Mouse (Mus musculus): Measurements from ENCODE around the gene 4933406M09Rik.

4933406M09Rik gene

GRCm38 (mm10) chr1:134385666-134386065 lies at the start of gene 4933406M09Rik:
4933406M09Rik (plus strand) TSS chr1:134385940.
- DNase-seq, result no peak

- peak; percentile 63 to 71 for DNase-seq
Measured at GRCm38 (mm10) chr1:134336958-134337710, 48.6 kb upstream of the 4933406M09Rik start.

DNA sequence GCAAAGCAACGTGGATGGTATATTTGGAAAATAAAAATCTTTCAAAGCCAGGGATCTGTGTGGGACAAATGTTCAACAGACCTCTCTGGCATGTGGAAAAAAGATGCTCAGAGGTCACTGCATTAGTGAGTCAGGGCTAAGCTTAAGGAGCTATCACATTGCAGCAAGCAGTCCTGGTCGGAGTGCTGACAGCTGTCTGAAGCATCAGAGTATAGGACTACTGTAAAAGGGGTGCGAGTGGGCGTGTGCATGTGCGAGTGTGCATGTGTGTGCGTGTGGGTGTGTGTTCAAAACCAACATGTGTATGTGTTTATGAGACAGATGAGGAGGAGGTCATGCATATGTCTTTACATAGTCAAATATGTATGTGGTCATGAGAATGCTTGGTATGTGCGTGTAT lies 46.6 kb upstream of the 4933406M09Rik start:
- peak; percentile 20 to 22 for DNase-seq

DNA sequence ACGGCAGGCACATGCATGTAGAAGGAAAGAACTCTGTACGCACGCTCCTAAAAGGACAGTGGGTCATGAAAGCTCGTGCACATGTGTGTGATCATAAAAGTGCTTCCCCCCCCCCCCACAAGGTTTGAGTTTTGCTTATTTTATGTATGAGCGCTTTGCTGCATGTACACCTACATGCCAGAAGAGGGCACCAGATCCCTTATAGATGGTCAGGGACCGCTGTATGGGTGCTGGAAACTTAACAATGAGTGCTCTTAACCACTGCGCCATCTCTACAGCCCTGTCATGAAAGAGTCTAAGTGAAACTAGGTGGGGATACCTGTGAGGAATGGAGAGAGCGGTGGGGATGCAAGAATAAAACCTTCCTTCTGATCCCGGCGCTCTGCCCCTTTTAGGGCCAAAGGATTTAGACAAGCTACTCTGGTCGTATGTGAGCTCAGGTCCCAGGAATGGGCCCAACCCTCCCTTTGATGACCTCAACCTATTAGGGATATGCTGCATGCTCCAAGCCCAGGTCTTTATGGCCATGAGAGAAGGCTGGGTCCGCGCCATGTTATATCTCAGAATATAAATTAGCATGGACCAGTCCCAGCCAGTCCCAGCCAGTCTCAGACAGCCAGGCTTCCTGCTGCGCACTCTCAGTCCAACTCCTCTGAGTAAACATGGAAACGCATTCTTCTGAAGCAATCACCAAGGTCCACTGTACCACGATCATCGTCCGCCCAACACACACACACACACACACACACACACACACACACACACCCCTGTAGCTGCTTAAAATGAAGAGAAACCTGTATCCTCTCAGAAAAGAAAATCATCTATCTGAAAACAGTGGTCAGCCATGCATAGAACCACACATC lies 45.8 kb upstream of the 4933406M09Rik start:
- DNase-seq, result peak; percentile 13 to 43

DNA sequence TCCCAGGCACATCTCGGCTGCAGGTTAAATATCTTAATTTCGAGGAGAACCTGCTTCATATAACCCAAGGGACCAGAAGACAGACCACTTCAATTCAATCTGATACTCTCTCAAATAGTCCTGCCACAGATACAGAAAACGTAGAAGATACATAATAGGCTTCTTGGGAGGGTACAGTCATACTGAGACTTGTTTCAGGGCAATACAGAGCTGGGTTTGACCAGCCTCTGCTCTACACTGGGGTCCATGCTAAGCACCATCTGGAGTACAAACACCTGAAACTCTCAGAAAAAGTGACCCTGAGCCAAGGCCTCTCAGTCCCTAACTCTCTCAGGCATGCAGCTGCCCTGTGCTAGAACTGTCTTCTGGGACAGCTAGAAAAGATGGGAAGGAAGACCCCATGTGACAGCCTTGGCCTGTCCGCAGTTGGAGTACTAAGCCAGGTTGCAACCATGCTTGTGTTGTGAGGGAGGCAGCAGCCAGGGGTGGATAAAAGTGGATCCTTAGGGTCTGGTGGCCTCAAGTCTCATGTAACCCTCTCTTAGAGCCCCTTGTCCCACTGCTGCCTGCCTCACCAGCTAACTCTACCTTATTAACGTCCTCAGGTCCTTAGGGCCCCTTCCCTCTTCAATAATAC lies 44.0 kb upstream of the 4933406M09Rik start:
- DNase-seq, result no peak

DNA sequence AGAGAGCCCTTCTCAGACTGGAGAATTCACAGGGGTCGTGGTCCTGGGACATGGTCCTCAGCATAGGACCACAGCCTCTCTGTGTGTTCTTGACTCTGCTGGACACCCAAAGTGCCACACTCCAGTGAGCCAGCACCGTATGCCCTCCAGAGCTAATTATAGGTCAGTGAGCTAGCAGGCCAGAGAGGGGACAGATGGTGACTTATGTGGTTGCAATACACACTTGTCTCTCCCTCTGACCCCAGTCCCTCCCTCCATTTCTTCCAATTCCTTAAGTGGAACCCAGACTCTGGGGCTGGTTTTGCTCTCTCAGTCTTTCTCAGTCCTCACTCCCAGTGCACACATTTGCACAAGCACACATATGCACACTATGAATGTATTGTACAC lies 43.5 kb upstream of the 4933406M09Rik start:
- peak; percentile 78 to 80 for DNase-seq

- peak; percentile 49 to 58 for DNase-seq
Measured at GRCm38 (mm10) chr1:134342781-134343310, 42.9 kb upstream of the 4933406M09Rik start.

DNA sequence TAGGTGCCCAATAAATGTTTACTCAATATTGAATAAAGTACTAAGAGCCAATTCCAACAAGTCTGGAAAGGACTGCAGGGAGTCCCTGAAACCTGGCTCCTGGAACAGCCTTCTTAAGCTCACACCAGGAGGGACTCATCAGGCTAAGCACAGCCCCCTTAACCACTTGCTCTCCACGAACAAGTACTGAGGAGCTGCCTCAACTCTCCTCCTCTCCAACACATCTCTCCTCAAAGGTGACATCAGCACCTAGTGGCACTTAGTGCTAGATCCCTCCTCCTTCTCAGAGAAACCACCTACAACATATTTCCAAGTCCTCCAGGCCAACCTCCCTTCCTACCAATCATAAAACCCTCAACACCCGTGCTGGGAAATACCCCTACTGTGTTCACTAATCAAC lies 42.2 kb upstream of the 4933406M09Rik start:
- peak; percentile 70 to 73 for DNase-seq

GRCm38 (mm10) chr1:134344005-134344950 lies 41.5 kb upstream of the 4933406M09Rik start:
- DNase-seq, result peak; percentile 96 to 99

DNA sequence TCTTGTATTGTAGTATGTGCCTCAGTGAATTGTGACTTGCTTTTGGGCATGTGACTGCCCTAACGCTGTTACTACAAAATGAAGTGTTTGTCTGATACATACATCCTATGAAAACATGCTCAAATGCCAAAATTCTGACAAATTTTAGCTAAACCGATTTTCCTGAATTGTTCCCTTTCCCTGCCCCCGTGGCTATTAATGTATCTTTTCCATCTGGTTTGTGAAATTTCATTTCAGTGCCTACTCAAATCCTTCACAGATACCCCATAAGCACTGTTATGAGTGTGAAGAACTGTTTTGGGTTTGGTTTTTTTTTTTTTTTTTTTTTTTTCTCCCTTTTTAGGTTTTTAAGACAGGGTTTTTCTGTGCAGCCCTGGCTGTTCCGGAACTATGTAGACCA lies 40.7 kb upstream of the 4933406M09Rik start:
- no peak for DNase-seq

- DNase-seq, result no peak
Measured at GRCm38 (mm10) chr1:134347791-134348190, 37.9 kb upstream of the 4933406M09Rik start.

- DNase-seq, result no peak
Measured at GRCm38 (mm10) chr1:134353326-134353725, 32.4 kb upstream of the 4933406M09Rik start.

DNA sequence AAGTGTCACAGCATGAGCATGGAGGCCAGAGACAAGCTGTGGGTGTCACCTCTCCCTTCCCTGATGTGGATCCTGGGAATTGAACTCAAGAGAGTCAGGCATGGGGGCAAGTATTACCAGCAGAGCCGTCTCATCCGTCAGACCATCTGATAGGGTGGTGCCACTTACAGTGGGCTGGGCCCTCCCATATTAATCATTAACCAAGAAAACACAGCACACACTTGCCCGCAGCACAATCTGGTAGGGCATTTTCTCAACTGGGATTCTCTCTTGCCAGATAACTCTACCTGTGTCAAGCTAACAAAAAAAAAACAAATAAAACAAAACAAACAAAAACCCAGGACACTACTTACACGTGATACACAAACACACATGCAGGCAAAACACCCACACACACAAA lies 28.3 kb upstream of the 4933406M09Rik start:
- DNase-seq, result no peak

DNA sequence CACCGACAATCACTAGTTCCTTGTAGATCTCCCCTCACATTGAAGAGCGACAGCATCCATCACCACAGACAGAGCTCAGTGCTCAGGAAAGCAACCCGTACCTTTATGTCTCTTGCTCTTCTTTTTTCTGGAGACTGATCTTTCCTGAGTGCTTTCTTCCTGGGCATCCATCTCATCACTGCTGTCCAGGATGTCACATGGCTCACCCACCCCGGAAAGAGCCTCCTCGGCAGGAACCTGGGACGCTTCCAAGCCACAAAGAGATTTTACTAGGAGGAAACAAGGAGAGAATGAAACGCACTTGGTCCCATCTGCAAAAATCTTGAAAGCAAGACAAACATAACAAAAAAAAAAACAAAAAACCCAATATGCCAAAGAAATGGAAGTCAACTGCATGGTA lies 25.1 kb upstream of the 4933406M09Rik start:
- DNase-seq, result peak in 1 of 2 experiments; percentile 31

DNA sequence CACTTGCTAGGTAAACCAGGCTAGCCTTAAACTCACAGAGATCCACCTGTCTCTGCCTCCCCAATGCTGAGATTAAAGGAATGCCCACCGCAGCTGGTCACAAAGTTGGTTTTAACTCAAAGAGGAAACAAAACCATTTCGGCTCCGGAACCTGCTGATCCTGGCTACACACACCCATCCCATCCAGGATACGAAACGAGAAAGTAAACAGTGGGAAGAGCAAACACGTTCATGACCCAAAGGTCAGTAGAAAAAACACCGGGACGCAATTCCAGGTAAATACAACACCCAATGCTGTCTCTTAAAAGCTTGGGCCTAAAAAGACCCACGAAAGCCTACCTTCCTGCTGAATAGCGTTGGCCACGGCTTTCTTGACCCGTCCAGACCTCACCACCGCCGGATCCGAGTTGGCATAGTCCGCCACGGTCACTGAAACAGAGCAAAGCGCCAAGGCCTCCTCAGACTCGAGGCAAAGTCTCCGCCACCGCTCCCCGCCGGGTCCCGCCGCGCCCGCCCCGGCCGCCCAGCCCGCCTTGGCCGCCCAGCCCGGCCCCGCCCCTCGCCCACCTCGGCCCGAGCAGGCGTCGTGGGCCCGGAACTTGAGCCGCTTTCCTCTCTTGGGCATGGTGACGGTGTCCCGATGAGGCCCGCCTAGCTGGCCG lies 24.4 kb upstream of the 4933406M09Rik start:
- no peak for DNase-seq

DNA sequence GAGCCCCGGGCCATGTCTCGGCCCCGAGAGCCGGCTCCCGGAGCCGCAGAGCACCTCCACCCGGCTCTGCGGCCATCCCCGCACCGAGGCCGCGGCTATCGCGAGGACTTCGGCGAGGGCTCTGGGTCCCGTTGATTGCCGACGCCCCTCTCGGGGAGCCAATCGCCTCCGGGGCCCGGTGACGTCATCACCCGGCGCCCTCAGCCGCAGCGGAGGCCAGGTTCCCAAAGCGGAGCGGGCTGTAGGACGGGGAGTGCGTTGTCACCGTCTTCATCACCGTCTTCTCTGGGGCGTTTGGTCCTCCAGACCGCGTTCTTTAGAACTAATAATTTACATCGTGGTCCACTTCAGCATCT lies 23.9 kb upstream of the 4933406M09Rik start, which contains the start of gene Tmem183a:
TSS of gene Tmem183a (minus strand) at position 123 of the 356 bp plus-strand sequence.
- DNase-seq, result peak; percentile 98 to 99

GRCm38 (mm10) chr1:134363194-134363593 lies 22.5 kb upstream of the 4933406M09Rik start:
- DNase-seq, result no peak

DNA sequence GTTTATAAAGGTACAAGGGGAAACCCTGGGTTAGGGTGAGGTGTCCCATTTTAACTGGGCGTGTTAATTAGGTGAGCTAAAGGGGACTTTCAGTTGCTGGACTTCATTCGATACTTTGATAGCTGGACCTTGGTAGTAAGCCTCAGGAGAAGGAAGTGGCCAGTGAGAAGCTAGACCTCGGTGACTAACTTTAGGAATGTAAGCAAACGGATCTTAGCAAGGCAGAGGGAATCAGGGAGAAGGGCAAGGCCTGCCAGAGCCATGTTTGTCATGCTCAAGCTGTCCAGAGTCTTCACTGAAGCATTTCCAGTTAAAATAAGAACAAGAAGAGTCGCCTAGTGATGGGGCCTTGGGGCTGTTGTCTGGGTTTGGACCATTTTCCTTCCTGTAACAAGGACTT lies 20.2 kb upstream of the 4933406M09Rik start:
- no peak for DNase-seq

DNA sequence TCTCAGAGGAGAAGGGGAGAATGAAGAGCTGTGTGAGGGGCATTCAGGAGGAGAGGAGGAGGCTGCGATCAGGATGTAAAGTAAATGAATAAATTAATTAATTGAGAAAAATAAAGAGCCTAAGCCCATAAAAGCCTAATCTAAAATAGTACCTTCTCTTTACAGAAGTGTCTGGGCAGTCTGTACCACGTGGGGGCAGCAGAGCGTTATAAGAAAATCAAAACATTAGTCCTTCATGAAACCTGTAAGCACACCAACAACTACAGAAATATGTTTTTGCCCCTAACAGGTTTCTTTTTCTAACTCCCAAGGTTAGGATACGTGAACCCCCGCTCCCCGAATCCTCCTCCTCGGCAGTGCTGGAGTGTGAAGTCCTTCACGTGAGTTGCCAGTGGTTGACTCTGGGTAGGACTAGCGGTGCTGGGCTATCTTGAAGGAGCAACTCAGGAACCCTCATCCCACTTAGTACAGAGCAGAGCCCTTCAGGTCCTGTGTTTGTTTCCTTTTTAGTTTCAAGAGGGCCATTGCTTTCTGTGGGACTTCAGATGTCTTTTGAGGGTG lies 16.9 kb upstream of the 4933406M09Rik start:
- DNase-seq, result peak; percentile 58 to 74

DNA sequence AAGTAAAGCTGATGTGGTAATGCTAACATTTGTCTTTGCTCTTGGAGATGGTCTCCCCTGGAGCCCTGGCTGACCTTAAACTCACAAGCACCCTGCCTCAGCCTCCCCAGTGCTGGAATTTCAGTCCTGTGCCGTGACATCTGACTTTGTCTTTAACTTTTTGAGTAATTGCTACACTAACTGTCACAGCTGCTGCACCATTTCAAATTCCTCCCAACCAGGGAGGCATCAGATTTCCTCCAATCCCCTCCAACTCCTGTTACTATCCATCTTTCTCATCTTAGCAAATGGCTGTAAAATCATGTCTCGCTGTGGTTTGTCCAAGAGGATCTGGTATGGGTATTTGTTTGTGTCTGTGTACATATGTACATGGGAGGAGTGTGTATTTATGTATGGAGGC lies 11.6 kb upstream of the 4933406M09Rik start:
- DNase-seq, result no peak

DNA sequence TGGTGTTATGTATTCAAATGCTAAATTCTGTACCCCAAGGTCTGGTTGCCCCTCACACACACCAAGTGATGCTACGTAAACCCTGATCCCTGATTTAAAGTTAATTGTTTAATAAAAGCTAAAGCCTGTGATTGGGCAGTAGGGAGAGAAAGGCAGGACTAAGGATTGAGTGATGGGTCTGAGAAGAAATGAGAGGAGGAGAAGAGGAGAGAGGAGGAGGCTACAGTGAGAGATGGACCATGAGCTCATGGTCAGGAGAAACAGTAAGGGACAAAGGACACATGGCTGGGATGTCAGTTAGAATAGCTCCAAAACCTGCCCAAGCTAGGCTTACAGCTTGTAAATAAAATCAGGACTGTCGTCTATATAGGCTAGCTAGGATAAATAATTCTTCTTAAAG lies 4.7 kb upstream of the 4933406M09Rik start:
- DNase-seq, result no peak
